Mouse (Mus musculus) ovary, postnatal 14 days (tissue): Measurements from ENCODE around the gene Rbm39.
A peak's percentile ranks its signal among the peaks of the same experiment; 100 is the strongest.
"Not testable (repeated sequence)": the region's sequence is repeated elsewhere in the genome, so short reads cannot be mapped to it uniquely, and the experiment has no call there.

ENCODE experiments used
- DNase-seq: peaks from one replicate; pipeline ENCODE4 v3.0.0; 2022; ENCODE audit warnings: low spot score

Rbm39 gene

GRCm38 (mm10) chr2:156180094-156180821 lies at the start of gene Rbm39:
Rbm39 (minus strand) TSS chr2:156180238.
- peak; percentile 100 for DNase-seq

GRCm38 (mm10) chr2:156229171-156229570 lies 49.1 kb upstream of the Rbm39 start:
- no peak for DNase-seq

GRCm38 (mm10) chr2:156227689-156228088 lies 47.7 kb upstream of the Rbm39 start:
- no peak for DNase-seq

- DNase-seq = no peak
These were observed 44.0 kb upstream of the Rbm39 start for GRCm38 (mm10) chr2:156224043-156224442.

GRCm38 (mm10) chr2:156222100-156222499 lies 42.1 kb upstream of the Rbm39 start:
- DNase-seq = no peak

- no peak for DNase-seq
These were observed 37.7 kb upstream of the Rbm39 start for GRCm38 (mm10) chr2:156217786-156218185.

GRCm38 (mm10) chr2:156203917-156204316 lies 23.9 kb upstream of the Rbm39 start:
- DNase-seq = no peak

- DNase-seq = peak; percentile 23
These were observed 22.9 kb upstream of the Rbm39 start for GRCm38 (mm10) chr2:156202848-156203437.

GRCm38 (mm10) chr2:156201486-156201885 lies 21.4 kb upstream of the Rbm39 start:
- no peak for DNase-seq

GRCm38 (mm10) chr2:156199944-156200343 lies 19.9 kb upstream of the Rbm39 start:
- no peak for DNase-seq

- no peak for DNase-seq
These were observed 17.3 kb upstream of the Rbm39 start for GRCm38 (mm10) chr2:156197129-156197911.

GRCm38 (mm10) chr2:156196302-156197128 lies 16.5 kb upstream of the Rbm39 start, which contains the start of gene Phf20:
Phf20 (plus strand) TSS chr2:156196466.
- peak; percentile 98 for DNase-seq

GRCm38 (mm10) chr2:156194571-156194970 lies 14.5 kb upstream of the Rbm39 start:
- DNase-seq = no peak

- DNase-seq = no peak
These were observed 13.2 kb upstream of the Rbm39 start for GRCm38 (mm10) chr2:156193066-156193862.

GRCm38 (mm10) chr2:156192068-156192467 lies 12.0 kb upstream of the Rbm39 start:
- no peak for DNase-seq

- no peak for DNase-seq
These were observed 11.5 kb upstream of the Rbm39 start for GRCm38 (mm10) chr2:156191540-156191939.

- no peak for DNase-seq
These were observed 10.2 kb upstream of the Rbm39 start for GRCm38 (mm10) chr2:156190004-156190896.

- DNase-seq = not testable (repeated sequence)
These were observed 9.2 kb upstream of the Rbm39 start for GRCm38 (mm10) chr2:156189241-156189640.

- no peak for DNase-seq
These were observed 1.6 kb upstream of the Rbm39 start for GRCm38 (mm10) chr2:156181592-156181991.
